Comparison of ENCODE assay signal across 8 mouse cellular contexts in genomic region chr15:79928316-79928715, GRCm38 (mm10). TPM values are rescaled to one million over a fixed set of nuclear protein-coding genes. Genes with fewer than 3 reads are reported as not detected.
DNase-seq lines count a peak whose midpoint lies in the region; ATAC-seq and TF ChIP-seq lines count a peak whose summit lies in the region.

No protein-coding gene starts in this region.

- peaks cover 45% of the 10 kb centered on the region for H3K4me1 ChIP-seq in testis, adult 2 months (ENCODE audit: control insufficient read depth, insufficient read depth, low read length)
- H3K4me1 ChIP-seq in liver, embryonic 11.5 days (replicated peaks; ENCODE audit: control insufficient read depth, insufficient read depth, low read length): peaks cover 15% of the 10 kb centered on the region
- H3K4me1 ChIP-seq in stomach, postnatal 0 days (replicated peaks; ENCODE audit: control insufficient read depth, insufficient read depth): peaks cover 5% of the 10 kb centered on the region

- peak overlapping the region; percentile 97 for H3K27ac ChIP-seq in gastrocnemius, adult 2 months
- H3K27ac ChIP-seq in testis, adult 2 months (ENCODE audit: control insufficient read depth, insufficient read depth, low read depth, low read length): peak overlapping the region; percentile 93
- H3K27ac ChIP-seq in liver, embryonic 11.5 days (ENCODE audit: low read depth, low read length): peak overlapping the region; percentile 89
- H3K27ac ChIP-seq in stomach, postnatal 0 days (replicated peaks): peak overlapping the region; percentile 88

- no peak for TF ChIP-seq CTCF in gastrocnemius, adult 2 months (IDR thresholded peaks at IDR 0.05)
- TF ChIP-seq CTCF in testis, adult 2 months (IDR thresholded peaks at IDR 0.05; ENCODE audit: control insufficient read depth, insufficient read depth, insufficient replicate concordance, low read depth, low read length): no peak
- no peak for TF ChIP-seq CTCF in stomach, postnatal 0 days (IDR thresholded peaks at IDR 0.05; ENCODE audit: low read depth)

- H3K4me3 ChIP-seq in gastrocnemius, adult 2 months: peak overlapping the region; percentile 78
- H3K4me3 ChIP-seq in testis, adult 2 months (ENCODE audit: control insufficient read depth, low read depth, low read length): peak overlapping the region; percentile 95
- peak overlapping the region; percentile 56 for H3K4me3 ChIP-seq in liver, embryonic 11.5 days (ENCODE audit: low read depth, low read length)
- no peak overlapping the region for H3K4me3 ChIP-seq in stomach, postnatal 0 days (ENCODE audit: low read depth, low read length)

- peak overlapping the region; percentile 69 for H3K4me2 ChIP-seq in liver, embryonic 11.5 days
- H3K4me2 ChIP-seq in stomach, postnatal 0 days (replicated peaks; ENCODE audit: low read depth): peak overlapping the region; percentile 67

- no peak for TF ChIP-seq EP300 in stomach, postnatal 0 days (optimal IDR thresholded peaks at IDR 0.05)

- no peaks in the 10 kb centered on the region for H3K27me3 ChIP-seq in testis, adult 2 months (ENCODE audit: control insufficient read depth, insufficient read depth, low read length)
- H3K27me3 ChIP-seq in liver, embryonic 11.5 days (replicated peaks; ENCODE audit: control insufficient read depth, insufficient read depth, low read length): peaks cover 17% of the 10 kb centered on the region
- no peaks in the 10 kb centered on the region for H3K27me3 ChIP-seq in stomach, postnatal 0 days (ENCODE audit: control insufficient read depth, insufficient read depth, low read length)

- peak overlapping the region; percentile 73 for H3K9ac ChIP-seq in liver, embryonic 11.5 days (ENCODE audit: low read depth, low read length)
- peak overlapping the region; percentile 80; the same call in 1 of the 2 replicates for H3K9ac ChIP-seq in stomach, postnatal 0 days (ENCODE audit: low read length)

- no peaks in the 10 kb centered on the region for H3K9me3 ChIP-seq in liver, embryonic 11.5 days (ENCODE audit: control insufficient read depth, low read length)
- no peaks in the 10 kb centered on the region for H3K9me3 ChIP-seq in stomach, postnatal 0 days (ENCODE audit: control insufficient read depth, low read length)

- no peak for TF ChIP-seq POLR2A in testis, adult 2 months (IDR thresholded peaks at IDR 0.05; ENCODE audit: control insufficient read depth, low read depth, low read length)

- intact Hi-C loops in gastrocnemius, adult 2 months (cut with DNase I): loop anchor here (5.0 kb wide), 1 partner anchor 96 kb away; the partner anchor contains the start of genes Cbx6 and Npcd

- WGBS in liver, embryonic 11.5 days: 86% methylated on average over 3 of the region's 3 CpGs
- 82% methylated on average over 3 of the region's 3 CpGs for WGBS in stomach, postnatal 0 days

- DNase-seq in gastrocnemius, adult 2 months: no peak
- no peak for DNase-seq in gastrocnemius, adult 18-20 months (ENCODE audit: low spot score)
- no peak for DNase-seq in testis, postnatal 10 days (ENCODE audit: low spot score)
- no peak for DNase-seq in liver, embryonic 11.5 days (ENCODE audit: low spot score)
- no peak for DNase-seq in stomach, postnatal 0 days (ENCODE audit: low spot score)
- DNase-seq in embryo, embryonic 10.5 days (ENCODE audit: low spot score): no peak
- DNase-seq in cerebellum, postnatal 4 days (ENCODE audit: low spot score in 2 of 2): no peak

- H3K36me3 ChIP-seq in testis, adult 2 months (ENCODE audit: control insufficient read depth, insufficient read depth, low read length): no peaks in the 10 kb centered on the region; the same call in 1 of the 2 replicates
- H3K36me3 ChIP-seq in liver, embryonic 11.5 days (ENCODE audit: control insufficient read depth, insufficient read depth, low read length): no peaks in the 10 kb centered on the region
- H3K36me3 ChIP-seq in stomach, postnatal 0 days (ENCODE audit: control insufficient read depth, insufficient read depth, low read length): no peaks in the 10 kb centered on the region

- ATAC-seq in liver, embryonic 11.5 days (replicated peaks; ENCODE audit: low FRiP score): no peak
- no peak for ATAC-seq in stomach, postnatal 0 days (ENCODE audit: low FRiP score, low TSS enrichment)

RNA-seq across cellular contexts. Expression of gene Apobec3, which starts 36.9 kb away (rescaled TPM):
- 1 to 10 TPM; 2.4 to 2.6 TPM for total RNA-seq in gastrocnemius, adult 2 months (2021)
- total RNA-seq in gastrocnemius, adult 18-20 months (2021): 1 to 10 TPM; 1.6 to 2.3 TPM
- polyA plus RNA-seq in testis, adult 2 months (2012; rRNA removed): 10.8 and 11.1 TPM in 2 replicates
- 72.8 and 76.7 TPM in 2 replicates for polyA plus RNA-seq in liver, embryonic 11.5 days (2014; fragmentation: Nextera tagmentation; extraction: Ambion mirVana)
- polyA plus RNA-seq in stomach, postnatal 0 days (2015; fragmentation: Nextera tagmentation; extraction: Ambion mirVana): 18.2 and 18.5 TPM in 2 replicates

RNA-seq across cellular contexts. Expression of gene Cbx7, which starts 42.6 kb away (rescaled TPM):
- total RNA-seq in gastrocnemius, adult 2 months (2021): 10 to 100 TPM; 18.9 to 19.6 TPM
- 10 to 100 TPM; 20.5 to 22.9 TPM for total RNA-seq in gastrocnemius, adult 18-20 months (2021)
- 44.0 and 47.8 TPM in 2 replicates for polyA plus RNA-seq in testis, adult 2 months (2012; rRNA removed)
- polyA plus RNA-seq in liver, embryonic 11.5 days (2014; fragmentation: Nextera tagmentation; extraction: Ambion mirVana): 2.5 TPM in 2 replicates
- polyA plus RNA-seq in stomach, postnatal 0 days (2015; fragmentation: Nextera tagmentation; extraction: Ambion mirVana): 4.8 and 5.5 TPM in 2 replicates
